Mouse (Mus musculus): ENCODE results near the gene Tlr9. TPM values are rescaled to one million over a fixed set of nuclear protein-coding genes. Genes with fewer than 3 reads are reported as not detected.

Gene Tlr9
- polyA plus RNA-seq, 1 experiment from 2014 or later = not detected

DNA sequence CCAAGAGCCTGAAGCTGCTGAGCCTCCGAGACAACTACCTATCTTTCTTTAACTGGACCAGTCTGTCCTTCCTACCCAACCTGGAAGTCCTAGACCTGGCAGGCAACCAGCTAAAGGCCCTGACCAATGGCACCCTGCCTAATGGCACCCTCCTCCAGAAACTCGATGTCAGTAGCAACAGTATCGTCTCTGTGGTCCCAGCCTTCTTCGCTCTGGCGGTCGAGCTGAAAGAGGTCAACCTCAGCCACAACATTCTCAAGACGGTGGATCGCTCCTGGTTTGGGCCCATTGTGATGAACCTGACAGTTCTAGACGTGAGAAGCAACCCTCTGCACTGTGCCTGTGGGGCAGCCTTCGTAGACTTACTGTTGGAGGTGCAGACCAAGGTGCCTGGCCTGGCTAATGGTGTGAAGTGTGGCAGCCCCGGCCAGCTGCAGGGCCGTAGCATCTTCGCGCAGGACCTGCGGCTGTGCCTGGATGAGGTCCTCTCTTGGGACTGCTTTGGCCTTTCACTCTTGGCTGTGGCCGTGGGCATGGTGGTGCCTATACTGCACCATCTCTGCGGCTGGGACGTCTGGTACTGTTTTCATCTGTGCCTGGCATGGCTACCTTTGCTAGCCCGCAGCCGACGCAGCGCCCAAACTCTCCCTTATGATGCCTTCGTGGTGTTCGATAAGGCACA, 3.2 kb downstream of the Tlr9 start:
- peaks cover 22% of the 10 kb centered on the region for H3K27me3 ChIP-seq
- H3K4me3 ChIP-seq = peak overlapping the region; percentile 44
- ATAC-seq (ENCODE audit: insufficient number of reproducible peaks, insufficient read depth, low FRiP score, low TSS enrichment, low read depth) = no peak
- H3K36me3 ChIP-seq = no peaks in the 10 kb centered on the region
- no peaks in the 10 kb centered on the region for H3K9me3 ChIP-seq
- peak overlapping the region; percentile 71 for H3K9ac ChIP-seq
- 61% methylated on average over 24 of the region's 24 CpGs for WGBS
- H3K4me2 ChIP-seq = peak overlapping the region; percentile 76
- H3K4me1 ChIP-seq = peaks cover 10% of the 10 kb centered on the region
- H3K27ac ChIP-seq = no peak overlapping the region

DNA sequence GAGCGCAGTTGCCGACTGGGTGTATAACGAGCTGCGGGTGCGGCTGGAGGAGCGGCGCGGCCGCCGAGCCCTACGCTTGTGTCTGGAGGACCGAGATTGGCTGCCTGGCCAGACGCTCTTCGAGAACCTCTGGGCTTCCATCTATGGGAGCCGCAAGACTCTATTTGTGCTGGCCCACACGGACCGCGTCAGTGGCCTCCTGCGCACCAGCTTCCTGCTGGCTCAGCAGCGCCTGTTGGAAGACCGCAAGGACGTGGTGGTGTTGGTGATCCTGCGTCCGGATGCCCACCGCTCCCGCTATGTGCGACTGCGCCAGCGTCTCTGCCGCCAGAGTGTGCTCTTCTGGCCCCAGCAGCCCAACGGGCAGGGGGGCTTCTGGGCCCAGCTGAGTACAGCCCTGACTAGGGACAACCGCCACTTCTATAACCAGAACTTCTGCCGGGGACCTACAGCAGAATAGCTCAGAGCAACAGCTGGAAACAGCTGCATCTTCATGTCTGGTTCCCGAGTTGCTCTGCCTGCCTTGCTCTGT, 3.8 kb downstream of the Tlr9 start:
- H3K9me3 ChIP-seq = no peaks in the 10 kb centered on the region
- H3K27ac ChIP-seq = no peak overlapping the region
- peak; percentile 33; the same call in 1 of the 2 replicates for ATAC-seq (ENCODE audit: insufficient number of reproducible peaks, insufficient read depth, low FRiP score, low TSS enrichment, low read depth)
- peak overlapping the region; percentile 71 for H3K9ac ChIP-seq
- H3K36me3 ChIP-seq = no peaks in the 10 kb centered on the region
- peaks cover 10% of the 10 kb centered on the region for H3K4me1 ChIP-seq
- H3K27me3 ChIP-seq = peaks cover 22% of the 10 kb centered on the region
- H3K4me2 ChIP-seq = peak overlapping the region; percentile 76
- peak overlapping the region; percentile 44 for H3K4me3 ChIP-seq
- 6% methylated on average over 34 of the region's 34 CpGs for WGBS

DNA sequence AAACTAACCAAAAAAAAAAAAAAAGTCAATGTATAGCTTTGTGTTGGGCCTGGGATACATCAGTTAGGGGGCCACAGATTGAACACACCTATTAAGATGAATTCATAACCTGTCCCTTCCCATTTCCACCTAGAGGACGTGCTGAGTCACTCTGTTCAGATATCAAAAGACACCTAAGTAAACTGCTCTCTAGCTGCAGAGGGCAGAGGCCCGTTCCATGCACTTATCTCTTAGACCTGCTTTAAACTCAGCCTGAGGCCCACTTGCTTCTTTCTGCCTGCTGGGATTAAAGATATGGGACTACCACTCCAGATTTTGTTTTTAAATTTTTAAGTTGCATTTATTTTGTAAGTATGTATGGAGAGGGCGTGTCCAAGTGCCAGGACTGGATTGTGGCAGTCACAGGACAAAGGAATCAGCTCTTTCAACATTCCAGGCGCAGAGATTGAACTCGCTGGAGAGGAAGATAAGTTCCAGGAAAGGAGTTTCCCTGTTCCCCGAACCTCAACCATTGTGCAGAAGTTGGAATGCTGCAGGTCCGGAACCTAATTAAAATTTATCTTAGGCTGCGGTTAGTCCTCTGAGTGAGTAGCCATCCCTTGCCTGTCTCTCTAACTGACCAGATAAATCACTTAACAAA, 5.5 kb downstream of the Tlr9 start:
- H3K9me3 ChIP-seq = no peaks in the 10 kb centered on the region
- peaks cover 13% of the 10 kb centered on the region for H3K36me3 ChIP-seq
- no peak overlapping the region for H3K4me3 ChIP-seq
- H3K4me1 ChIP-seq = peaks cover 10% of the 10 kb centered on the region
- ATAC-seq (ENCODE audit: insufficient number of reproducible peaks, insufficient read depth, low FRiP score, low TSS enrichment, low read depth) = no peak
- 66% methylated on average over 8 of the region's 8 CpGs for WGBS
- H3K27me3 ChIP-seq = peaks cover 22% of the 10 kb centered on the region
- no peak overlapping the region for H3K27ac ChIP-seq
- H3K9ac ChIP-seq = no peak overlapping the region
- no peak overlapping the region for H3K4me2 ChIP-seq

DNA sequence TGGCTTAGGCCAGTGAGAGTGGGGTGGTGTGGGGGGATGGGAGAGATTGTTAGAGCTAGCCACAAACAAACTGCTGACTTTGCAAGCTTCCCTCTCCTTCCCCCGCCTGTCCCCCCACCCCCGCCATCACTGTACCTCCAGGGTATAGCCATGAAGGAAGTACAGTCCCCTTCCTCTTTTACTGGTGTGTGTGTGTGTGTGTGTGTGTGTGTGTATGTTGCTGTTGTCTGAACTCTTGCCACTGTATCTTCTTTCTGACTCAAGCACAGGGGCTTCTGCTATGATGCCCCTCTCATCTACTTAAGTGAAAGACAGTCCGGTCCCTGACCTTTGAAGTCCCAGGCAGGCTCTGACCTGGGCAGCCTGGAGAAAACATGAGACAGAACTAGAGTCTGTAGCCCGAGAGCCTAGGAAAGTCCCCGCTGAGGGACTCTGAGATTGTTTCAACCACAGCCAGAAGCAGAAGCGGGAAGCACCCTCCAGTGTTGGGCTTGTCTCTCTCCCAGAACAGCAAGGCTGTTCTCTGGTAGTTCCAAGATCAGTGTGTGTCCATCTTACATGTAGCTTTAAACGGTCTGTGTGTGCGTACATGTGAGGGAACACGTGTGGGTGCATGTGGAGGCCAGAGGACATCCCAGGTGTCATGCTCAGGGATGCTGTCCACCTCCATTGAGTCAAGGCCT, 7.8 kb downstream of the Tlr9 start:
- Histone ChIP-seq H3K9ac (no peak overlapping the region), H3K36me3 (peaks cover 35% of the 10 kb centered on the region), H3K4me3 (no peak overlapping the region), H3K9me3 (no peaks in the 10 kb centered on the region), H3K4me1 (peaks cover 10% of the 10 kb centered on the region), H3K27ac (no peak overlapping the region), H3K27me3 (peaks cover 15% of the 10 kb centered on the region), H3K4me2 (no peak overlapping the region)
- no peak for ATAC-seq (ENCODE audit: insufficient number of reproducible peaks, insufficient read depth, low FRiP score, low TSS enrichment, low read depth)
- WGBS = 61% methylated on average over 9 of the region's 9 CpGs

DNA sequence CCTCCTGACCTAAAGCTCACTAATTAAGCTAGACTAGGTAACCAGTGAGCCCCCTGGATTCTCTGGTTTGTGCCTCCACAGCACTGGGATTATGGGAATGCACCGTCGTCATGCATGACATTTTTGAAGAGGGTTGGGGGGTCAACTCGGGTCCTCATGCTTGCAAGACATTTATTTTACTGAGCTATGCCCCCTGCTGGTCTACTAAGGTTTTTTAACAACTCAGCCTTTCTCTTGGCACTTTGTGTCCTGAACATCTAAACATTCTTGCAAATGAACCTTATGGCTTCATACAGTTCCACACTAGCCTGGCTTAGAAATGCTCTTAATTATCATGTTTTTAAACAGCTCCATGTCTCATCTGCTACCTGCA, 8.3 kb downstream of the Tlr9 start:
- H3K9ac ChIP-seq = no peak overlapping the region
- H3K4me2 ChIP-seq = no peak overlapping the region
- no peak overlapping the region for H3K4me3 ChIP-seq
- peaks cover 9% of the 10 kb centered on the region for H3K27me3 ChIP-seq
- no peaks in the 10 kb centered on the region for H3K9me3 ChIP-seq
- ATAC-seq (ENCODE audit: insufficient number of reproducible peaks, insufficient read depth, low FRiP score, low TSS enrichment, low read depth) = no peak
- H3K27ac ChIP-seq = no peak overlapping the region
- peaks cover 41% of the 10 kb centered on the region for H3K36me3 ChIP-seq
- 40% methylated on average over 3 of the region's 3 CpGs for WGBS
- H3K4me1 ChIP-seq = peaks cover 9% of the 10 kb centered on the region

DNA sequence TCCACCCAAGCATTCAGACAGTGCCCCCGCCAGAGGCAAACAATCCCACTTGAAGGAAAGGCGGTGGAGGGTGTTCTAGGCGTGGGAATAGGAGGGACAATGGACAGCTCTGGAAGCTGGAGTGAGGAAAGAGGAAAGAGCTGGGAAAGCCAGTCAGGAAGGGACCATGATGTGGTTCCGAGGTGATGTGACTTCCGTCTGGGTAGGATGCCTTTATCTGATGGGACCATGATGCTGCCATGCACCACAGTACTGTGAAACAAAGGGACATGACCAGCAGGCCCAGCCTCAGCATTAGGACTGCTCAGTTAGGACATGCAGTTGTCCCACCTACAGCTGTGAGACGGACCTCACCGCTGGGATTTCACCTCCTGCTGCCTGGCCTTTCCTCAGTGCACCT, 8.8 kb downstream of the Tlr9 start:
- Histone ChIP-seq H3K9ac (no peak overlapping the region), H3K27me3 (peaks cover 4% of the 10 kb centered on the region), H3K27ac (no peak overlapping the region), H3K36me3 (peaks cover 46% of the 10 kb centered on the region), H3K4me3 (no peak overlapping the region), H3K4me1 (peaks cover 4% of the 10 kb centered on the region), H3K4me2 (no peak overlapping the region), H3K9me3 (no peaks in the 10 kb centered on the region)
- ATAC-seq (ENCODE audit: insufficient number of reproducible peaks, insufficient read depth, low FRiP score, low TSS enrichment, low read depth) = no peak
- WGBS = 84% methylated on average over 7 of the region's 7 CpGs

DNA sequence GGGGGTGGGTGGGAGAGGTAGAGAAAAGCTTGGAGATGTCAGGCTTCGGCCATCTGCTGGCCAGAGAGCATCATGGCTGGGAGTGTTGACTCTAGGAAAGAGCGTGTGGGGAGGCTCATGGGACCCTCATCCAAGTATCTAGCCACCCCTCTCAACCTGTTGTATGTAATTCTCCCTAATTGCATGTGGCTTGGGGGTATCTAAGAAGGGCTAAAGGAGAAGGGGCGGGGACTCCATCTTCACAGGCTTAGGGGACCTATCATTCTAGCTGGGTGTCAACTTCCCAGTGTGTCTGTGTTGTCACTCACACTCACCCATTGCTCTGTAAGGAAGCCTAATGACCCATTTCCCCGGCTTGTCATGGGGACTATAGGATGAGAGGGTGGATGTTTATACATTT, 9.4 kb downstream of the Tlr9 start:
- Histone ChIP-seq H3K4me3 (no peak overlapping the region), H3K9me3 (no peaks in the 10 kb centered on the region), H3K9ac (no peak overlapping the region), H3K36me3 (peaks cover 52% of the 10 kb centered on the region), H3K4me1 (no peaks in the 10 kb centered on the region; the same call in 1 of the 2 replicates), H3K27me3 (no peaks in the 10 kb centered on the region), H3K27ac (no peak overlapping the region), H3K4me2 (no peak overlapping the region)
- 86% methylated on average over 4 of the region's 4 CpGs for WGBS
- no peak for ATAC-seq (ENCODE audit: insufficient number of reproducible peaks, insufficient read depth, low FRiP score, low TSS enrichment, low read depth)

DNA sequence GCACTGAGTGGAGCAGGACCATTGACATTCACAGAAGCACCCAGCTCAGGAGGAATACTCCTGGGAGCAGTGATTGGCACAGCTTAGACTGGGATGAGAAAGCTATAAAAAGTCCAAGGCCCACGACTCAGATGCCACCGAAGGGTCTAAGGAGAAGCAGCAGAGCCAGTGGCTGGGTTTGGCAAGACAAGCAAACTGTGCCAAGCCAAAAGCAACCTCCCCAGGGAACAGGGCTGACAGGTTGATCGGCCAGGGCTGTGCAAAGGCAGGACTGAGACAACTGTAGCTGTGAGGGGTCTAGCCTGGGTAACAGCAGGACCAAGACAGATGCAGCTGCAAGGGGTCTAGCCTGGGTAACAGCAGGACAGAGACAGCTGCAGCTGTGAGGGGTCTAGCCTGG, 10.6 kb downstream of the Tlr9 start:
- Histone ChIP-seq H3K36me3 (peaks cover 63% of the 10 kb centered on the region), H3K9ac (no peak overlapping the region)

DNA sequence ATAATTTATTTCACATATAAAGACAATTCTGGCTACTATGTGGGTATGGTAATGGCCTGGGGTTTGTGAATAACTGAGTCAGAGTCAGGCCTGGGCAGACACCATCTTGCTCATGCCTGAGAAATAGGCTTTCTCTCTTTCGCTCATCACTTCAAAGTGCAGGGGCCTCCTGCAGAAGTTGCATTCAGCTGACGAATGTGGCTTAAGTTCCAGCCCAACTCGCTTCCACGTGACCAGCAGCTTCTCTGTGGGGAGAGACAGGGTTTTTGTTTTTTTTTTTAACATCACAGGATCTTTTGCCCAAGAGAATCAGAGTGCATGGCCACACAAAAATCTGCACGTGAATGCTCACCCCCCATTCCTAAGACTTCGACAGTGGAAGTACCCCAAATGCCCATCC, 11.6 kb downstream of the Tlr9 start:
- Histone ChIP-seq H3K4me3 (no peak overlapping the region), H3K4me2 (no peak overlapping the region), H3K36me3 (peaks cover 73% of the 10 kb centered on the region), H3K9ac (no peak overlapping the region), H3K9me3 (no peaks in the 10 kb centered on the region), H3K27me3 (no peaks in the 10 kb centered on the region), H3K27ac (no peak overlapping the region), H3K4me1 (no peaks in the 10 kb centered on the region; the same call in 1 of the 2 replicates)
- no peak for ATAC-seq (ENCODE audit: insufficient number of reproducible peaks, insufficient read depth, low FRiP score, low TSS enrichment, low read depth)
- 83% methylated on average over 6 of the region's 6 CpGs for WGBS

More for the DNA sequence above, 10.6 kb downstream of the Tlr9 start:
- Histone ChIP-seq H3K4me1 (no peaks in the 10 kb centered on the region; the same call in 1 of the 2 replicates), H3K4me3 (no peak overlapping the region), H3K27ac (no peak overlapping the region), H3K9me3 (no peaks in the 10 kb centered on the region), H3K27me3 (no peaks in the 10 kb centered on the region), H3K4me2 (no peak overlapping the region)
- no peak for ATAC-seq (ENCODE audit: insufficient number of reproducible peaks, insufficient read depth, low FRiP score, low TSS enrichment, low read depth)
- WGBS = 88% methylated on average over 3 of the region's 3 CpGs

DNA sequence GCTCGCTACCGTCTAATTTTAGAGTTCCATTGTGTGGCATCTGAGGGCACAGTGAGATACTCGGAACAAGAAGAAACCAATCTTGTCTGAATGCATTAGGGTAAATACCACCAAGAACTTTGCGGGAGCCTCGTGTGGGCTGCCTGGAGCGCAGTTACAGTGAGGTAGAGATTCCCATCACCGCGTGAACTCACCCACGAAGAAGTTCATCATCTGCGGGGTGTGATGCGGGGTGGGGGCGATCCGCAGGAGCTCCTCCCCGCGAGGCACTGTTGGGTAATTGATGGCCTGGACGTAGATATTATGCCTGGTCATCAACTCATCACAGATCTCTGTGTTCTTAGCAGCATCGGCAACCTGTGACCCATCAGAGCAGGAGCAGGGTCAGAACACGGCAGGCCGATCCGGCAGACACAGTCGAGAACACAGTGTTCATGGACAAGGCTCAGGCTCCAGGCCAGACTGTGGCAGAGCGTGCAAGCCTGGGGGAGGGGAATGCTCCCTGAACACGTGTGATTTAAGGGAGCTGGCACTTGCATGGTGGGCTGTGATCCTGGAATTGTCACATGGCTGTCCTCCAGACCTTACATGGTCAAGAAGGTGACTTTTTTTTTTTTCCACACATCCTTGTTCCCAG, 12.9 kb downstream of the Tlr9 start:
- peaks cover 87% of the 10 kb centered on the region for H3K36me3 ChIP-seq
- H3K27me3 ChIP-seq = no peaks in the 10 kb centered on the region
- no peak overlapping the region for H3K9ac ChIP-seq
- H3K4me2 ChIP-seq = no peak overlapping the region
- no peaks in the 10 kb centered on the region for H3K9me3 ChIP-seq
- 89% methylated on average over 23 of the region's 23 CpGs for WGBS
- H3K27ac ChIP-seq = no peak overlapping the region
- H3K4me3 ChIP-seq = no peak overlapping the region
- no peak for ATAC-seq (ENCODE audit: insufficient number of reproducible peaks, insufficient read depth, low FRiP score, low TSS enrichment, low read depth)
- H3K4me1 ChIP-seq = no peaks in the 10 kb centered on the region; the same call in 1 of the 2 replicates

DNA sequence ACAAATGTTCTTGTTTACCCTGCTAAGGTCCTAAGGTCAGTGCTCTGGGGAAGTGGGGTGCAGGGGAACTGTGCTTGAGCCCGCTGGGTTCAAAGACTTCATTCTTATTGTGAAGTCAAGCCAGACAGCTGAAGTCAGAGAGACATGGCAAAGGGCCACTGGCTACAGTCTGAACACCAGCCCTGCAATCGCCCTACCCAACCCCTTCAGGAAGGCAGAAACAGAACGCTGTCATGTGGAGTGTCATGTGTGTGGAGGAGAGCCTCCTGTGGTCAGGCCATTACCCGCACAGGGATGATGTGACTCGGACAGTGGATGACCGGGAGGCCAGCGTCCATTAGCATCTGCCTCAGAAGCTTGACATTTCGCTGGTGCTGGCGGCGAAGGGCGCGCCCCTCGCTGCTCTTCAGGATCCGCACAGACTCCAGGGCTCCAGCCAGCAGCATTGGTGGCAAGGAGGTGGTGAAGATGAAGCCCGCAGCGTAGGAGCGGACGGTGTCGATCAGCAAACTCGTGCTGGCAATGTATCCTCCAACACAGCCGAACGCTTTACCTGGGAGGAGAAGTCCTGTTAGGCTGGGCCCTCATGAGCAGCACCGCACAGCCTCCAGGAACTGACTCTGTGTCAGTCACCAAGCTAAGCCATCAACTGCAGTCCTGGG, 13.9 kb downstream of the Tlr9 start:
- peaks cover 96% of the 10 kb centered on the region for H3K36me3 ChIP-seq
- H3K9ac ChIP-seq = no peak overlapping the region
- WGBS = 90% methylated on average over 23 of the region's 23 CpGs
- H3K4me1 ChIP-seq = no peaks in the 10 kb centered on the region
- ATAC-seq (ENCODE audit: insufficient number of reproducible peaks, insufficient read depth, low FRiP score, low TSS enrichment, low read depth) = no peak
- H3K9me3 ChIP-seq = no peaks in the 10 kb centered on the region
- no peaks in the 10 kb centered on the region for H3K27me3 ChIP-seq
- 0 out of 2 replicates have a peak overlapping the region, but pooled peaks have one; percentile 11 for H3K27ac ChIP-seq
- H3K4me2 ChIP-seq = no peak overlapping the region
- no peak overlapping the region for H3K4me3 ChIP-seq

Data from embryonic facial prominence, embryonic 13.5 days (tissue).